Mouse (Mus musculus) fat pad, adult 2 months (tissue): ENCODE data around the gene Rasl10b.

Source experiments
- DNase-seq: peaks from one replicate; pipeline ENCODE4 v3.0.0-alpha.2; 2011; ENCODE audit warnings: low read depth, low spot score; ENCODE audit errors: extremely low read depth

The Rasl10b gene

DNA sequence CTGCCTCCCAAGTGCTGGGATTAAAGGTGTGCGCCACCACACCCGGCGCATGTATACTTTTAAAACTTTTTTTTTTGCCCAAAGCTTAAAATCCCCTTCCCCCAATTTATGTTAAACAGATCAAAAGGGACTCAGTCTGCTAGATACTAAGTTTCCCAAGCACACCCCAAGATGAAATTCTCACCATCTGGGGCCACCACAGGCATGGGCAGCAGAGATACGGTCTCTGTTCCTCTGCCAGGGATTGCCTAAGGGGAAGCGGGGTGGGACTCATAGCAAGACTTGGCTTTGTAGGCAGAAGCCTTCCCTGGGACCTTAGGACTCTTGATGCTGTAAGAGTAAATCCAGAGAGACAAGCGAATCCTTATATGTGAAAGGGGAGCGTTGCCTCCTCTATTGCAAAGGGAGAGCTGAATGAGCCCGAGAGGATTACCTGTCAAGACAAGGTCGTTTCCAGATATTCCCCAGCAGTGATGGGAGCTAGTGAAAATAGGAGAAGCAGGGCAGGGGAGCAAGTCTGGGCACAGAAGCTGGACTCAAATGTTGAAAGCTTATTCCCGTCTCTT, 52.6 kb downstream of the Rasl10b start:
- no peak for DNase-seq

DNA sequence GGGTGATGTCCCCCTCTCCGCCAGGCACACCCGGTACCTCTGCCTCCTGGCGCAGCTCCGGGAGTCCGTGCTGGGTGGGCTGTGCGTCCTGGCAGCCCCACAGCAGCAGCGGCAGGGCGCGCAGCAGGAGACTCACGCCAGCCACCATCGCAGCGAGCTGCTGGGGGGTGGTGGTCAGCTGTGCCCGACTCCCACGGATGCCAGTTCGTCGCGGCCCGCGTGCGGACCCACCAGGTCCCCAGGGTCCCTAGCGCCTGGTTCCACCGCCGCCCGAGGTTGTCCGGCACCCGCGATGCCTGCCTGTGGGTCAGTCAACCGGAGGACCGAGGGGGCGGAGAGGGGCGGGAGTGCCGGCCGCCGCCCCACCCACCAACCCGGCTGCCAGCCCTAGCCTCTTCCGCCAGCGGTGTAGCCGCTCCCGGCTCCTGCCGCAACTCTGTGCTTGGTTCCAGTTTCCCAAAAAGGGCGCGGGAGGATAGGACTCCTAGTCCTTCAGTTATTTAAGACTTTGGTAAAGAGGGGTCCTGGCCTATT, 53.8 kb downstream of the Rasl10b start, which contains the start of gene Mmp28:
Gene Mmp28 (minus strand): TSS at position 361 of the 534 bp plus-strand sequence.
- DNase-seq, result no peak

GRCm38 (mm10) chr11:83465976-83466375, 57.0 kb downstream of the Rasl10b start:
- no peak for DNase-seq

DNA sequence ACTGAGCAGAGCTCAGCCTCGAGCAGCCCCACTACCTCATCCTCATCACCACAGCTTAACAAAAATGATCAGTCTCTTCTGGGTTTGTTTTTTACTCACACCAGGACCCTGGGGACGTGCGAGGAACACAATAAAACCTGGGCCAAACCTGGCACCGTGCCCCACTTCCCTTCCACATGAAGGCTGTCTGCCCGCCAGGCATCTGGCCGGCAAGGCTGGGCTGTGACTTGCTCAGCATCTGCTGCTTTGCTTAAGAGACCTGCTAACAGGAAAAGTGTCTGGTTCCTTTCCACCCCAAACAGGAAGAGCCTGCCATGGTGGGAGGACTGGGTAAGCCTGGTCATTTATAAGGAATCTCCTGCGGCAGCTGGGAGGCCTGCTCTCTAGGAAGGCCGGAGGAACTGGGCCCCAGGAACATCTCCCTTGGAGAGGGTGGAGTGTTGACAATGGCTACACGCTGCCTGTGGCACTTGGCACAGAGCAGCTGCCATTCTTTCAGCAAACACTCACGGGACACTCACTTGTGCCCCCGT, 58.2 kb downstream of the Rasl10b start:
- no peak for DNase-seq

DNA sequence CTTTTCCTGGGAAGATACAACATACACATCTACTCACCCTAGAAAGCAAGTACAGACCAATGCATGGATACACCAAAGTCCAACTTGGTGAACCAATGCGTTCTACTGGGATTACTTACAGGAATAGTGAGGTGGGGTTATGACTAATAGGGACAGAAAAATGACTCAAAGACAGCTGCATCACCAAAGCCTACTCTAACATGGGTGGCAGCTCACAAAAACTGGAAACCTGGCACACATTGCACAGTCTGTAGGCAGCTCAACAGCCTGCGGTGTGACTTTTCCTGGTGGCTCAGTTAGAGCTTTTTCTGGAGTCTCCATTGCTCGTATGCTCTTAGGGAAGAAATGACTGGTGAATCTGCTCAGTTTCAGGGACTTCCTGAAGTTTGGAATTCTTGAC, 59.8 kb downstream of the Rasl10b start:
- no peak for DNase-seq
